Mouse (Mus musculus) lung, embryonic 16.5 days (tissue): ENCODE data around the gene Tsx. TPM values are rescaled to one million over a fixed set of nuclear protein-coding genes. Genes with fewer than 3 reads are reported as not detected.

Experiments
- ATAC-seq: fragments of 200-750 bp; cut with Nextera tagmentation; 2 replicates; pipeline ENCODE4 v1.8.0; 2017; ENCODE audit warnings: low read depth, mild to moderate bottlenecking, moderate library complexity
- H3K27ac ChIP-seq: fragments of 300-500 bp; sonication (generic); 2 replicates; pipeline ENCODE4 v1.5.1; 2014; ENCODE audit warnings: mild to moderate bottlenecking, control low read depth, low read length
- H3K27me3 ChIP-seq: fragments of 300-500 bp; sonication (generic); 2 replicates; pipeline ENCODE4 v1.6.1; 2014; ENCODE audit warnings: low read depth, low read length, mixed read lengths; ENCODE audit not compliant: control insufficient read depth, insufficient read depth
- H3K36me3 ChIP-seq: fragments of 300-500 bp; sonication (generic); 2 replicates; pipeline ENCODE4 v1.6.1; 2014; ENCODE audit warnings: low read length; ENCODE audit not compliant: control insufficient read depth, insufficient read depth
- H3K4me1 ChIP-seq: fragments of 300-500 bp; sonication (generic); replicated peaks from 2 replicates; pipeline ENCODE4 v1.6.1; 2014; ENCODE audit warnings: low read length, mixed read lengths; ENCODE audit not compliant: control insufficient read depth, insufficient read depth
- H3K4me2 ChIP-seq: fragments of 300-500 bp; sonication (generic); 2 replicates; pipeline ENCODE4 v1.6.1; 2014; ENCODE audit warnings: low read depth, low read length, control low read depth
- H3K4me3 ChIP-seq: fragments of 300-500 bp; sonication (generic); 2 replicates; pipeline ENCODE4 v1.5.1; 2014; ENCODE audit warnings: mild to moderate bottlenecking, low read length, control low read depth
- H3K9ac ChIP-seq: fragments of 300-500 bp; sonication (generic); 2 replicates; pipeline ENCODE4 v1.6.1; 2014; ENCODE audit warnings: low read length, control low read depth
- H3K9me3 ChIP-seq: fragments of 300-500 bp; sonication (generic); 2 replicates; pipeline ENCODE4 v1.6.1; 2016; ENCODE audit warnings: low read length; ENCODE audit not compliant: control insufficient read depth
- WGBS: fragments of 180-500 bp; shearing (Covaris S2); extraction: QIAGEN DNeasy Blood & Tissue Kit; methylation state at CpG from one replicate; pipeline ENCODE4 v1.1.7; 2014; 5-methylcytosine and 5-hydroxymethylcytosine counted together
- polyA plus RNA-seq: library from polyadenylated mRNA; unstranded; fragments of >200 nt; fragmentation: Nextera tagmentation; extraction: Ambion mirVana; gene quantifications from 2 replicates; pipeline ENCODE4 v1.2.1, GENCODE M21; 2015

Gene Tsx
- 0.25 TPM in 1 of 2 replicates, not detected in the other for polyA plus RNA-seq

DNA sequence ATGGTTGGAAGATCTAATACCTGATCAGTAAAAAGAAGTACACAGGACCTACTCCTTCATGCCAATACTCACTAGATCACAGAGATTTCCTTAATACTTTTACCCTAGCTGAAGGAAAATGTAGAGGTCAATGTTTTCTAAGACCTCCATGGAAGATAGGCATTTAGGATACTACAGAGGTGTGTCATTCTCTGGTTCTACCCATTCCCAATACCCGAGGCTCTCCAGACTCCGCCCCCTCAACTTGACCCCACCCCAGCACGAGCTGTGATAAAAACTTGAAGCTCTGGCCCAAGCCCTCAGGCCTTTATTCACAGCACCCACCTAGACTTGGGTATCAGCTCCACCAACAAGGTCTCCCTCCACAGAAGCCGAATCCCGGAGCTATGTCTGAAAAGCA, at the start of gene Tsx:
Tsx (plus strand) TSS at position 301 of the 400 bp plus-strand sequence.
- H3K4me1 ChIP-seq = no peaks in the 10 kb centered on the region
- no peak for ATAC-seq
- peaks cover 12% of the 10 kb centered on the region for H3K27me3 ChIP-seq
- H3K4me2 ChIP-seq = no peak within 1 kb of the TSS
- no peak within 1 kb of the TSS for H3K27ac ChIP-seq
- no peaks in the 10 kb centered on the region for H3K36me3 ChIP-seq
- H3K9me3 ChIP-seq = no peaks in the 10 kb centered on the region
- 80% methylated on average over 5 of the region's 5 CpGs for WGBS
- no peak within 1 kb of the TSS for H3K9ac ChIP-seq
- no peak within 1 kb of the TSS for H3K4me3 ChIP-seq

DNA sequence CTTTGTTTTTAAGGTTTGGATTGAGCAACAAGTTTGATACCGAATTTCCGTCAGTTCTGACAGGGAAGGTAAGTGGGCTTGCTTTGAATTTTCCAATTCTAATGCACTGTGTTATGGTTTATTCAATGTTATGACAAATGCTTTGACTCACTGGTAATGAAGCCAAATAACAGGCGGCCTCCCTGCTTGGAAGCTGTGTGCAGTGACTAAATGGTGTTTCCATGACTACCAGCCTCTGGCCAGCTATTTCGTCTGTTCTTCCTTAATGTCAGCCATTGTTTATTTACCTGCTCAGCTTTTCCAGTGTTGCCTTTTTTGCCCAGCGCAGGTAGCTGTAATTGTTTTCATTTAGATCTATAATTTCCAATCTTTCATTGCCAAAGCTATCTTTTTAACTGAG, 48.1 kb upstream of the Tsx start:
- H3K4me1 ChIP-seq = no peaks in the 10 kb centered on the region
- 49% methylated on average over 5 of the region's 5 CpGs for WGBS
- no peak for ATAC-seq
- no peaks in the 10 kb centered on the region; the same call in 1 of the 2 replicates for H3K27me3 ChIP-seq
- H3K27ac ChIP-seq = no peak overlapping the region
- H3K4me3 ChIP-seq = no peak overlapping the region
- no peaks in the 10 kb centered on the region for H3K36me3 ChIP-seq
- no peak overlapping the region for H3K9ac ChIP-seq
- no peak overlapping the region for H3K4me2 ChIP-seq
- H3K9me3 ChIP-seq = no peaks in the 10 kb centered on the region

DNA sequence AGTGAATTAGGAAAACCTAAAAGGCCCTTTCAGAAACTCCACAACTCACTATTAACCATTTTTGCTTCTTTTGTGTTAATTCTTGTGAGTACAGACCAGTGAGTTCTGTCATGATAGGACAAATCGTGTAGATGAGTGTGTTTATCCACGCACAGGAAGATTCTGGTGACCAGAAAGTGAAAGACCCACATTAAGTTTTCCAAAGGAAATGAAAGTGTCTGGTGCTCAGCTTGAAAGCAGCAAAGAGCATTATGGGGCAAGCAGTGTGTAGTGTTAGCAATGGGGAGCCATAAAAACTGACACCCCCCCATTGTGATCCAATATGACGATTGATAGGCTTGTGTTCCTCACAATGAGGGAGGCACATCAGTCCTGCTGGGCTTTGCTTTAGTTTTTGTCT, 45.6 kb upstream of the Tsx start:
- no peak for ATAC-seq
- WGBS = 80% methylated on average over 3 of the region's 3 CpGs
- Histone ChIP-seq H3K36me3 (no peaks in the 10 kb centered on the region), H3K27ac (no peak overlapping the region), H3K4me3 (no peak overlapping the region), H3K9me3 (no peaks in the 10 kb centered on the region), H3K4me2 (no peak overlapping the region), H3K4me1 (no peaks in the 10 kb centered on the region), H3K9ac (no peak overlapping the region), H3K27me3 (no peaks in the 10 kb centered on the region; the same call in 1 of the 2 replicates)

DNA sequence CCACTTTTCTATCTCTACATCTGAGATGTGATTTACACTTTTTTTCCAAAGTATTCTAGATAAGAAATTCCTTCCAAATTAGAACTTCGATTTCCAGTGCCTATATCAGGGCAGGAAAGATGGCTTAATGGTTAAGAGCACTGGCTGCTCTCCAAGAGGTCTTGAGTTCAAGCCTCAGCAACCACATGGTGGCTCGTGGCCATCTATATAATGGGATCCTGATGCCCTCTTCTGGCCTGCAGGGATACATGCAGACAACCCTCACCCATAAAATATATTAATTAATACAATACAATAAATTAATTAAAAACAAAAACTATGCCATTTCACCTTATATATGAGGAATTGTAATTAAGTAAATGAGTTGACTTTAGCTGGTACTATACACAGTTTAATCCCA, 43.0 kb upstream of the Tsx start:
- 55% methylated on average over 2 of the region's 2 CpGs for WGBS
- H3K4me1 ChIP-seq = no peaks in the 10 kb centered on the region
- H3K27ac ChIP-seq = no peak overlapping the region
- H3K36me3 ChIP-seq = no peaks in the 10 kb centered on the region
- H3K27me3 ChIP-seq = no peaks in the 10 kb centered on the region; the same call in none of the 2 replicates
- no peak overlapping the region for H3K9ac ChIP-seq
- H3K9me3 ChIP-seq = no peaks in the 10 kb centered on the region
- no peak for ATAC-seq
- no peak overlapping the region for H3K4me2 ChIP-seq
- H3K4me3 ChIP-seq = no peak overlapping the region

DNA sequence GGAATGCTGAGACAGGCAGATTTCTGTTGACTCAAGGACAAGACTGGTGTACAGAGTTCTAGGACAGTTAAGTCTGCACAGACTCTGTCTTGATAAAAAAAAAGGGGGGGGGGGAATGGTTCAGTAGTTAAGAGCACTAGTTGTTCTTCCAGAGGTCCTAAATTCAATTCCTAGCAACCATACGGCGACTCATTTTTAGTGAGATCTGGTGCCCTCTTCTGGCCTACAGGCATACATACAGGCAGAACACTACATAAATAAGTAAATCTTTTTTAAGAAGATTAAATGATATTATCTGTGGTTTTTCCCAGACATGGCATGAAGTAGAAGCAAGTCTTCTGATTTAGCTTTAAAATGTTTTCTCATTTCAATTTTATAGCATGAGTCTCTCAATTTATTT, 42.6 kb upstream of the Tsx start:
- Histone ChIP-seq H3K27ac (no peak overlapping the region), H3K36me3 (no peaks in the 10 kb centered on the region), H3K4me2 (no peak overlapping the region), H3K4me1 (no peaks in the 10 kb centered on the region), H3K27me3 (no peaks in the 10 kb centered on the region; the same call in none of the 2 replicates), H3K9ac (no peak overlapping the region), H3K4me3 (no peak overlapping the region), H3K9me3 (no peaks in the 10 kb centered on the region)
- WGBS = 32% methylated on average over 2 of the region's 2 CpGs
- no peak for ATAC-seq

DNA sequence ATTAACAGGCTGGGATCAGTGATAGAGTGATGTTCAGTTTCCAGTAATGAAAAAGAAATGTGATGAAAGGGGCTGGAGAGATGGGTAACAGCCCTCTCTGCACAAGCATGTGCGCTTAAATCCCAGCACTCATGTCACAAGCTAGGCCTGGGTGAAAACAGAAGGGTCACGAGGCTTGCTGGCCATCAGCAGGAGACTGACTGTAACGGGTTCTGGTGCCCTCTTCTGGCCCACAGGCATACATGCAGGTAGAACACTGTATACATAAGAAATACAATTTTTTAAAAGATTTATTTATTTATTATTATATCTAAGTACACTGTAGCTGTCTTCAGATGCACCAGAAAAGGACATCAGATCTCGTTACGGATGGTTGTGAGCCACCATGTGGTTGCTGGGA, 40.0 kb upstream of the Tsx start:
- no peak for ATAC-seq
- Histone ChIP-seq H3K9me3 (no peaks in the 10 kb centered on the region), H3K9ac (no peak overlapping the region), H3K36me3 (no peaks in the 10 kb centered on the region), H3K27me3 (no peaks in the 10 kb centered on the region; the same call in none of the 2 replicates), H3K4me2 (no peak overlapping the region), H3K4me3 (no peak overlapping the region), H3K4me1 (no peaks in the 10 kb centered on the region), H3K27ac (no peak overlapping the region)
- 70% methylated on average over 5 of the region's 5 CpGs for WGBS

DNA sequence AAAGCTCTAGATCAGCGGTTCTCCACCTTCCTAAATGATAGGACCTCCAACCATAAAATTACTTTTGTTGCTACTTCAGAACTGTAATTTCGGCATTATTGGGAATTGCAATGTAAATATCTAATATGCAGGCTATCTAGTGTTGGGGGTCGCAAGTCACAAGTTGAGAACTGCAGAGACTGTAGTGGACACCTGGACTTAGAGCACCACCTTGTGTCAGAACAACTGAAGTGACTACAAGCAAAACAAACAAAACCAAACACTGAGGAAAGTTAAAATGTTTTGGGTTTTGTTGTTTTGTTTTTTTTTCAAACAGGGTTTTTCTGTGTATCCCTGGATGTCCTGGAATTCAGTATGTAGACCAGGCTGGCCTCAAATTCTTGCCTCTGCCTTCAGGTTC, 29.7 kb upstream of the Tsx start:
- H3K9ac ChIP-seq = no peak overlapping the region
- peaks cover 3% of the 10 kb centered on the region for H3K27me3 ChIP-seq
- 77% methylated on average over 3 of the region's 3 CpGs for WGBS
- ATAC-seq = no peak
- no peaks in the 10 kb centered on the region for H3K4me1 ChIP-seq
- no peaks in the 10 kb centered on the region for H3K36me3 ChIP-seq
- H3K27ac ChIP-seq = no peak overlapping the region
- H3K4me2 ChIP-seq = no peak overlapping the region
- no peaks in the 10 kb centered on the region for H3K9me3 ChIP-seq
- no peak overlapping the region for H3K4me3 ChIP-seq

DNA sequence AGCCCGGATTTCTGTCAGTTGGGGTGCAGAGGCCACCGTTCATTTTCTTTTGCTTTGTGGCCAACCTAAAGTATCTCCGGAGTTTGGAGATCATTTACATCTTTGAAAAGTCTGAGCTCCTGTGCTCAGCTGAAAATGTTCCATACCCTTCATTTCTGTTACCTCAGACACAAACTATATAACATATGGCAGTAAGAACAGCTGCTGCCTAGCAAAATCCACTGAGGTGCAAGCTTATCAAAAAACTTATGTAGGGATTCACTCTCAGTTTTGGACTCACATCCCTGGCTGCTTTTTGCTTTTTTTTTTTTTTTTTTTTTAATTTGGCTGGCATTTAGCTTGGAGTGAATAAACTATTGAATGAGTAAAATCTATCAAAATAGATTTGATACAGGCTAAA, 26.1 kb upstream of the Tsx start:
- Histone ChIP-seq H3K4me3 (no peak overlapping the region), H3K36me3 (no peaks in the 10 kb centered on the region), H3K9ac (no peak overlapping the region), H3K4me2 (no peak overlapping the region), H3K9me3 (no peaks in the 10 kb centered on the region), H3K4me1 (no peaks in the 10 kb centered on the region), H3K27me3 (peaks cover 5% of the 10 kb centered on the region), H3K27ac (no peak overlapping the region)
- no peak for ATAC-seq
- 65% methylated on average over 3 of the region's 3 CpGs for WGBS

DNA sequence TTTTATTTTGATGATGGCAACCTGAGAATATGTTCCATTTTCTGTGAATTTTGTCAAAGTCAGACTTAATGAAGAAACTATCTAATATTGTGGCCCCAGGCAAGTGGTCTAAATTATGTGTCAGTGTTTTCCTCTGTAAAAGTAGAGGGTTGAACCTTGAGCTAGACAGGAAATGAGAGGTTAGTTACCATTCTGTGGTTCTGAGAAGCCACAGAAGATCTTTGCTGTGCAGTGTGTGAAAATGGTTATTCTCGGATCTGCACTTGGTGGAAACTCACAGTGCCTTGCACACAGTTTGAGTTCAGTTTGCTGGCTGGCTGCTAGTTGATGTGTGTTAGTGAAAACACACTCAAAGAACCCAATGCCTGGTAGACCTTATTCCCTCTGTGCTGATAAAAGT, 20.4 kb upstream of the Tsx start:
- Histone ChIP-seq H3K27ac (no peak overlapping the region), H3K4me3 (no peak overlapping the region), H3K4me2 (no peak overlapping the region), H3K9me3 (no peaks in the 10 kb centered on the region), H3K27me3 (peaks cover 9% of the 10 kb centered on the region), H3K36me3 (no peaks in the 10 kb centered on the region), H3K4me1 (no peaks in the 10 kb centered on the region), H3K9ac (no peak overlapping the region)
- WGBS = 74% methylated on average over 1 of the region's 1 CpGs
- ATAC-seq = no peak

DNA sequence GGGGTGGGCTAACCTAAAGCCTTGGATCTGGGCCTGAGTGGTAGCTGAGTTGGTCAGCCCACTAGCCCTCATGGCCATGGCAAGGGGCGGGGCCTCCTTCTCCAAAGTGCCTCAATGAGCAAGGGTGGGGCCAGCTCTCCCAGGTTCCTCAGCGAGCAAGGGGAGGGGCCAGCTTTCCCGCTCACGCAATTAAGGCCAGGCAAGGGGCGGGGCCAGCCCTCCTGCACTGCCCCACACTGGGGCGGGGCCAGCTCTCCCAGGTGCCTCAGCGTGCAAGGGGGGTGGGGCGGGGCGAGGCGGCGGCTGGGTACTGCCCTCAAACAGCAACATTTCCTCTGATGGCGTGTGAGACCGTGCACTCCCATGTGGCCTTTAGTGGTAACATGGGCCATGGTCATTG, 9.2 kb upstream of the Tsx start:
- no peak overlapping the region for H3K4me3 ChIP-seq
- H3K27me3 ChIP-seq = peaks cover 3% of the 10 kb centered on the region
- no peak overlapping the region for H3K4me2 ChIP-seq
- WGBS = 47% methylated on average over 10 of the region's 13 CpGs
- no peaks in the 10 kb centered on the region for H3K4me1 ChIP-seq
- no peaks in the 10 kb centered on the region for H3K9me3 ChIP-seq
- no peaks in the 10 kb centered on the region for H3K36me3 ChIP-seq
- no peak for ATAC-seq
- no peak overlapping the region for H3K9ac ChIP-seq
- no peak overlapping the region for H3K27ac ChIP-seq
